Comparison of ENCODE assay signal across 15 mouse cellular contexts in the genomic region with DNA sequence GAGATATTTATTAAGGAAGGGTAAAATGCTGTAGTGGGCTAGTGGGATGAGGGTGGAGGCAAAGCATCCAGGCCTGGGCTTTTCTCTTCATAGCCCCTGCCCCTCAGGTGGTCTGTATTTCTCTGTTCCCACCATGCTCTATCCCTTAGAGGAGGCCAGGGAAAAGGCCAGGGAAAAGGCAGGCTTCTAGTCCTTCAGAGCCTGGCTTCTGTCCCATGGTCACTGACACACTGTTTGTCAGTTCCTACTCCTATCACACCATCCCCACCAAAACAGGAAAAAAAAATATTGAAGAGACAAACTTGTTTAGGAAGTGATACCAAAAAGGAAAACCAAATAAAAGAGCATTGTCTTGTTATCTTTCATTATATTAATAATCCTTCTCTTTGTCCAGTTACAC.
DNase-seq lines count a peak whose midpoint lies in the region; ATAC-seq and TF ChIP-seq lines count a peak whose summit lies in the region.
"Had no signal": no experiment of that assay in that cellular context is flagged by ENCODE, and none has a peak within 500 bp of the region (broad histone marks: within the 10 kb centered on the region; RNA-seq: fewer than 3 reads in every experiment).

No protein-coding gene starts in this region.

- no peaks in the 10 kb centered on the region for H3K27me3 ChIP-seq in forebrain, postnatal 0 days (ENCODE audit: insufficient read depth, low read length)
- H3K27me3 ChIP-seq in forebrain, embryonic 16.5 days (replicated peaks; ENCODE audit: control insufficient read depth, insufficient read depth, low read length) = no peaks in the 10 kb centered on the region
- H3K27me3 ChIP-seq in midbrain, postnatal 0 days (ENCODE audit: insufficient read depth, low read length) = no peaks in the 10 kb centered on the region
- H3K27me3 ChIP-seq: embryonic facial prominence, embryonic 12.5 days; forebrain, embryonic 13.5 days; heart, embryonic 12.5 days; intestine, embryonic 15.5 days had no signal

- no peak for TF ChIP-seq CTCF in forebrain, postnatal 0 days (IDR thresholded peaks at IDR 0.05; ENCODE audit: low read depth)
- TF ChIP-seq CTCF in left cerebral cortex, adult 2 months (IDR thresholded peaks at IDR 0.05) = no peak
- no peak for TF ChIP-seq CTCF in cortical plate, adult 2 months (IDR thresholded peaks at IDR 0.05; ENCODE audit: extremely low read depth, insufficient read depth, low read length)
- TF ChIP-seq CTCF in midbrain, postnatal 0 days (IDR thresholded peaks at IDR 0.05) = no peak

- H3K4me1 ChIP-seq in forebrain, postnatal 0 days (ENCODE audit: insufficient read depth) = peaks cover 6% of the 10 kb centered on the region; the same call in 1 of the 2 replicates
- peaks cover 8% of the 10 kb centered on the region; the same call in 1 of the 2 replicates for H3K4me1 ChIP-seq in forebrain, embryonic 16.5 days (replicated peaks; ENCODE audit: control insufficient read depth, insufficient read depth, low read length)
- H3K4me1 ChIP-seq in cortical plate, adult 2 months (ENCODE audit: control insufficient read depth, insufficient read depth, low read length) = peaks cover 6% of the 10 kb centered on the region; the same call in 1 of the 2 replicates
- peaks cover 6% of the 10 kb centered on the region; the same call in 1 of the 2 replicates for H3K4me1 ChIP-seq in midbrain, postnatal 0 days (ENCODE audit: insufficient read depth, low read length)
- H3K4me1 ChIP-seq: embryonic facial prominence, embryonic 12.5 days; forebrain, embryonic 13.5 days had no signal

- H3K27ac ChIP-seq in forebrain, postnatal 0 days (ENCODE audit: low read depth, low read length) = peak overlapping the region; percentile 73; the same call in 1 of the 2 replicates
- no peak overlapping the region for H3K27ac ChIP-seq in forebrain, embryonic 16.5 days (ENCODE audit: low read length)
- H3K27ac ChIP-seq in left cerebral cortex, adult 2 months = peak overlapping the region; percentile 92
- peak overlapping the region; percentile 37; the same call in 1 of the 2 replicates for H3K27ac ChIP-seq in cortical plate, adult 2 months (ENCODE audit: insufficient read depth, low read length)
- H3K27ac ChIP-seq in midbrain, postnatal 0 days (ENCODE audit: low read depth, low read length) = peak overlapping the region; percentile 76
- H3K27ac ChIP-seq: embryonic facial prominence, embryonic 12.5 days; forebrain, embryonic 13.5 days; intestine, embryonic 15.5 days had no signal

- no peaks in the 10 kb centered on the region for H3K9me3 ChIP-seq in forebrain, postnatal 0 days (ENCODE audit: low read length)
- H3K9me3 ChIP-seq in forebrain, embryonic 16.5 days (ENCODE audit: control insufficient read depth, low read length) = no peaks in the 10 kb centered on the region
- no peaks in the 10 kb centered on the region for H3K9me3 ChIP-seq in midbrain, postnatal 0 days (ENCODE audit: low read length)
- H3K9me3 ChIP-seq: embryonic facial prominence, embryonic 12.5 days; forebrain, embryonic 13.5 days; heart, embryonic 12.5 days; intestine, embryonic 15.5 days had no signal

- H3K9ac ChIP-seq in forebrain, postnatal 0 days = no peak overlapping the region
- H3K9ac ChIP-seq in forebrain, embryonic 16.5 days (replicated peaks; ENCODE audit: low read depth, low read length) = no peak overlapping the region
- no peak overlapping the region for H3K9ac ChIP-seq in midbrain, postnatal 0 days (replicated peaks; ENCODE audit: low read length, poor library complexity, severe bottlenecking)
- H3K9ac ChIP-seq: embryonic facial prominence, embryonic 12.5 days; forebrain, embryonic 13.5 days; heart, embryonic 12.5 days; intestine, embryonic 15.5 days had no signal

- intact Hi-C loops in left cerebral cortex, adult 2 months (cut with DNase I) = no loop called here

- no peak overlapping the region for H3K4me2 ChIP-seq in forebrain, postnatal 0 days (ENCODE audit: low read depth)
- no peak overlapping the region for H3K4me2 ChIP-seq in forebrain, embryonic 16.5 days (ENCODE audit: low read length)
- no peak overlapping the region for H3K4me2 ChIP-seq in midbrain, postnatal 0 days (ENCODE audit: low read depth, low read length, poor library complexity, severe bottlenecking)
- H3K4me2 ChIP-seq: embryonic facial prominence, embryonic 12.5 days; forebrain, embryonic 13.5 days; heart, embryonic 12.5 days; intestine, embryonic 15.5 days had no signal

- TF ChIP-seq POLR2A in cortical plate, adult 2 months (IDR thresholded peaks at IDR 0.05; ENCODE audit: extremely low read depth, insufficient read depth, low read length) = no peak

- H3K36me3 ChIP-seq in forebrain, postnatal 0 days (ENCODE audit: insufficient read depth) = no peaks in the 10 kb centered on the region
- no peaks in the 10 kb centered on the region for H3K36me3 ChIP-seq in forebrain, embryonic 16.5 days (ENCODE audit: control insufficient read depth, insufficient read depth)
- H3K36me3 ChIP-seq in midbrain, postnatal 0 days (ENCODE audit: insufficient read depth, low read length) = no peaks in the 10 kb centered on the region
- H3K36me3 ChIP-seq: embryonic facial prominence, embryonic 12.5 days; heart, embryonic 12.5 days; intestine, embryonic 15.5 days had no signal

- no peak overlapping the region for H3K4me3 ChIP-seq in forebrain, postnatal 0 days (ENCODE audit: low read depth, low read length)
- H3K4me3 ChIP-seq in forebrain, embryonic 16.5 days (replicated peaks; ENCODE audit: low read length) = no peak overlapping the region
- no peak overlapping the region for H3K4me3 ChIP-seq in left cerebral cortex, adult 2 months
- H3K4me3 ChIP-seq in cortical plate, adult 2 months (ENCODE audit: insufficient read depth, low read length) = no peak overlapping the region
- H3K4me3 ChIP-seq in midbrain, postnatal 0 days (ENCODE audit: low read depth, low read length) = no peak overlapping the region
- H3K4me3 ChIP-seq: embryonic facial prominence, embryonic 12.5 days; forebrain, embryonic 13.5 days; heart, embryonic 12.5 days; intestine, embryonic 15.5 days had no signal

- ATAC-seq in forebrain, postnatal 0 days = no peak
- ATAC-seq in forebrain, embryonic 16.5 days = no peak
- ATAC-seq in midbrain, postnatal 0 days (ENCODE audit: low FRiP score) = no peak
- ATAC-seq: forebrain, embryonic 13.5 days; intestine, embryonic 15.5 days had no signal

- DNase-seq in forebrain, postnatal 0 days = no peak
- DNase-seq in left cerebral cortex, adult 2 months (ENCODE audit: extremely low spot score in 1 of 2, low spot score in 2 of 2) = no peak
- DNase-seq in left cerebral cortex, adult 8-10 months (ENCODE audit: low spot score in 2 of 2) = no peak
- no peak for DNase-seq in midbrain, postnatal 0 days (ENCODE audit: low spot score)
- DNase-seq: adrenal gland, adult 8-10 months; cerebellum, adult 11 months; cerebellum, adult 8-10 months; cerebellum, postnatal 14 days; gastrocnemius, postnatal 25 days had no signal
